Mouse (Mus musculus): ENCODE data around the gene Bbs10. TPM values are rescaled to one million over a fixed set of nuclear protein-coding genes. Genes with fewer than 3 reads are reported as not detected.

Bbs10 gene
- polyA plus RNA-seq, 1 experiment: 1.2 TPM

GRCm38 (mm10) chr10:111257358-111257757 is 41.1 kb upstream of the Bbs10 start:
- Histone ChIP-seq H3K36me3 (ENCODE audit: control insufficient read depth, insufficient read depth) (no peaks in the 10 kb centered on the region), H3K27me3 (ENCODE audit: control insufficient read depth, insufficient read depth, insufficient read length) (no peaks in the 10 kb centered on the region), H3K79me2 (ENCODE audit: control insufficient read depth, insufficient read depth) (no peaks in the 10 kb centered on the region), H3K79me3 (ENCODE audit: low read depth) (no peaks in the 10 kb centered on the region), H3K4me3 (ENCODE audit: insufficient read depth, poor library complexity, severe bottlenecking) (no peak overlapping the region), H3ac (ENCODE audit: control insufficient read depth, insufficient read length, low read depth) (no peak overlapping the region)
- TF ChIP-seq MYOD1 (IDR thresholded peaks at IDR 0.05; ENCODE audit: control insufficient read depth, insufficient read length, low read depth) (no peak), MAX (IDR thresholded peaks at IDR 0.05) (no peak), MYOG (IDR thresholded peaks at IDR 0.05; ENCODE audit: control insufficient read depth, extremely low read depth, insufficient read length) (no peak), FOSL1 (IDR thresholded peaks at IDR 0.05; ENCODE audit: insufficient read depth, low read length, poor library complexity, severe bottlenecking) (no peak), USF1 (IDR thresholded peaks at IDR 0.05; ENCODE audit: low read depth) (no peak), CTCF (IDR thresholded peaks at IDR 0.05; ENCODE audit: control insufficient read depth, insufficient read depth, insufficient read length) (no peak), CEBPB (IDR thresholded peaks at IDR 0.05; ENCODE audit: low read depth) (no peak)

- no peak overlapping the region for H3K4me3 ChIP-seq (ENCODE audit: insufficient read depth, poor library complexity, severe bottlenecking)
- no peaks in the 10 kb centered on the region for H3K36me3 ChIP-seq (ENCODE audit: control insufficient read depth, insufficient read depth)
- H3K79me2 ChIP-seq (ENCODE audit: control insufficient read depth, insufficient read depth): no peaks in the 10 kb centered on the region
- no peak overlapping the region for H3ac ChIP-seq (ENCODE audit: control insufficient read depth, insufficient read length, low read depth)
- H3K79me3 ChIP-seq (ENCODE audit: low read depth): no peaks in the 10 kb centered on the region
- H3K27me3 ChIP-seq (ENCODE audit: control insufficient read depth, insufficient read depth, insufficient read length): no peaks in the 10 kb centered on the region
- TF ChIP-seq CTCF (IDR thresholded peaks at IDR 0.05; ENCODE audit: control insufficient read depth, insufficient read depth, insufficient read length) (no peak), MYOD1 (IDR thresholded peaks at IDR 0.05; ENCODE audit: control insufficient read depth, insufficient read length, low read depth) (no peak), MAX (IDR thresholded peaks at IDR 0.05) (no peak), FOSL1 (IDR thresholded peaks at IDR 0.05; ENCODE audit: insufficient read depth, low read length, poor library complexity, severe bottlenecking) (no peak), USF1 (IDR thresholded peaks at IDR 0.05; ENCODE audit: low read depth) (no peak), CEBPB (IDR thresholded peaks at IDR 0.05; ENCODE audit: low read depth) (no peak), MYOG (IDR thresholded peaks at IDR 0.05; ENCODE audit: control insufficient read depth, extremely low read depth, insufficient read length) (no peak)
Observed at GRCm38 (mm10) chr10:111258256-111258655, 40.2 kb upstream of the Bbs10 start.

GRCm38 (mm10) chr10:111271687-111272086 is 26.8 kb upstream of the Bbs10 start:
- H3K79me2 ChIP-seq (ENCODE audit: control insufficient read depth, insufficient read depth): no peaks in the 10 kb centered on the region
- TF ChIP-seq MYOG (IDR thresholded peaks at IDR 0.05; ENCODE audit: control insufficient read depth, extremely low read depth, insufficient read length) (no peak), FOSL1 (IDR thresholded peaks at IDR 0.05; ENCODE audit: insufficient read depth, low read length, poor library complexity, severe bottlenecking) (no peak), CEBPB (IDR thresholded peaks at IDR 0.05; ENCODE audit: low read depth) (no peak), MYOD1 (IDR thresholded peaks at IDR 0.05; ENCODE audit: control insufficient read depth, insufficient read length, low read depth) (no peak), MAX (IDR thresholded peaks at IDR 0.05) (no peak), CTCF (IDR thresholded peaks at IDR 0.05; ENCODE audit: control insufficient read depth, insufficient read depth, insufficient read length) (no peak), USF1 (IDR thresholded peaks at IDR 0.05; ENCODE audit: low read depth) (no peak)
- no peaks in the 10 kb centered on the region for H3K79me3 ChIP-seq (ENCODE audit: low read depth)
- no peak overlapping the region for H3K4me3 ChIP-seq (ENCODE audit: insufficient read depth, poor library complexity, severe bottlenecking)
- H3ac ChIP-seq (ENCODE audit: control insufficient read depth, insufficient read length, low read depth): no peak overlapping the region
- no peaks in the 10 kb centered on the region for H3K27me3 ChIP-seq (ENCODE audit: control insufficient read depth, insufficient read depth, insufficient read length)
- peaks cover 16% of the 10 kb centered on the region for H3K36me3 ChIP-seq (ENCODE audit: control insufficient read depth, insufficient read depth)

GRCm38 (mm10) chr10:111272905-111273304 is 25.6 kb upstream of the Bbs10 start:
- Histone ChIP-seq H3K36me3 (ENCODE audit: control insufficient read depth, insufficient read depth) (peaks cover 28% of the 10 kb centered on the region), H3ac (ENCODE audit: control insufficient read depth, insufficient read length, low read depth) (no peak overlapping the region), H3K79me2 (ENCODE audit: control insufficient read depth, insufficient read depth) (no peaks in the 10 kb centered on the region), H3K4me3 (ENCODE audit: insufficient read depth, poor library complexity, severe bottlenecking) (no peak overlapping the region), H3K79me3 (ENCODE audit: low read depth) (no peaks in the 10 kb centered on the region), H3K27me3 (ENCODE audit: control insufficient read depth, insufficient read depth, insufficient read length) (no peaks in the 10 kb centered on the region)
- TF ChIP-seq USF1 (IDR thresholded peaks at IDR 0.05; ENCODE audit: low read depth) (no peak), CTCF (IDR thresholded peaks at IDR 0.05; ENCODE audit: control insufficient read depth, insufficient read depth, insufficient read length) (no peak), MYOG (IDR thresholded peaks at IDR 0.05; ENCODE audit: control insufficient read depth, extremely low read depth, insufficient read length) (no peak), MYOD1 (IDR thresholded peaks at IDR 0.05; ENCODE audit: control insufficient read depth, insufficient read length, low read depth) (no peak), MAX (IDR thresholded peaks at IDR 0.05) (no peak), CEBPB (IDR thresholded peaks at IDR 0.05; ENCODE audit: low read depth) (no peak), FOSL1 (IDR thresholded peaks at IDR 0.05; ENCODE audit: insufficient read depth, low read length, poor library complexity, severe bottlenecking) (no peak)

- Histone ChIP-seq H3K79me2 (ENCODE audit: control insufficient read depth, insufficient read depth) (no peaks in the 10 kb centered on the region), H3K4me3 (ENCODE audit: insufficient read depth, poor library complexity, severe bottlenecking) (no peak overlapping the region), H3K79me3 (ENCODE audit: low read depth) (no peaks in the 10 kb centered on the region), H3ac (ENCODE audit: control insufficient read depth, insufficient read length, low read depth) (no peak overlapping the region), H3K27me3 (ENCODE audit: control insufficient read depth, insufficient read depth, insufficient read length) (no peaks in the 10 kb centered on the region), H3K36me3 (ENCODE audit: control insufficient read depth, insufficient read depth) (peaks cover 29% of the 10 kb centered on the region)
- TF ChIP-seq MYOG (IDR thresholded peaks at IDR 0.05; ENCODE audit: control insufficient read depth, extremely low read depth, insufficient read length) (no peak), CEBPB (IDR thresholded peaks at IDR 0.05; ENCODE audit: low read depth) (no peak)
Observed at GRCm38 (mm10) chr10:111273463-111274088, 24.9 kb upstream of the Bbs10 start.

GRCm38 (mm10) chr10:111275822-111276221 is 22.7 kb upstream of the Bbs10 start:
- H3K36me3 ChIP-seq (ENCODE audit: control insufficient read depth, insufficient read depth): peaks cover 33% of the 10 kb centered on the region
- H3K79me2 ChIP-seq (ENCODE audit: control insufficient read depth, insufficient read depth): no peaks in the 10 kb centered on the region
- no peaks in the 10 kb centered on the region for H3K79me3 ChIP-seq (ENCODE audit: low read depth)
- TF ChIP-seq FOSL1 (IDR thresholded peaks at IDR 0.05; ENCODE audit: insufficient read depth, low read length, poor library complexity, severe bottlenecking): no peak
- no peak for TF ChIP-seq MAX (IDR thresholded peaks at IDR 0.05)
- TF ChIP-seq MYOD1 (IDR thresholded peaks at IDR 0.05; ENCODE audit: control insufficient read depth, insufficient read length, low read depth): no peak
- TF ChIP-seq MYOG (IDR thresholded peaks at IDR 0.05; ENCODE audit: control insufficient read depth, extremely low read depth, insufficient read length): no peak
- no peaks in the 10 kb centered on the region for H3K27me3 ChIP-seq (ENCODE audit: control insufficient read depth, insufficient read depth, insufficient read length)
- no peak overlapping the region for H3K4me3 ChIP-seq (ENCODE audit: insufficient read depth, poor library complexity, severe bottlenecking)
- no peak overlapping the region for H3ac ChIP-seq (ENCODE audit: control insufficient read depth, insufficient read length, low read depth)
